Mouse (Mus musculus) forebrain, postnatal 0 days (tissue): ENCODE data around the gene Eif5a. TPM values are rescaled to one million over a fixed set of nuclear protein-coding genes. Genes with fewer than 3 reads are reported as not detected.

ENCODE experiments used
- ATAC-seq: fragments of 200-750 bp; cut with Nextera tagmentation; 2 replicates; pipeline ENCODE4 v1.8.0; 2017; ENCODE audit warnings: mild to moderate bottlenecking, moderate library complexity
- DNase-seq: peaks from one replicate; pipeline ENCODE4 v3.0.0-alpha.2; 2015
- H3K27ac ChIP-seq: fragments of 300-500 bp; sonication (generic); 2 replicates; pipeline ENCODE4 v1.5.1; 2014; ENCODE audit warnings: low read depth, mild to moderate bottlenecking, antibody characterized with exemption, low read length, moderate library complexity, mixed read lengths
- H3K27me3 ChIP-seq: fragments of 300-500 bp; sonication (generic); 2 replicates; pipeline ENCODE4 v1.6.1; 2014; ENCODE audit warnings: mild to moderate bottlenecking, low read length, mixed read lengths; ENCODE audit not compliant: insufficient read depth
- H3K36me3 ChIP-seq: fragments of 300-500 bp; sonication (generic); 2 replicates; pipeline ENCODE4 v1.6.1; 2014; ENCODE audit warnings: mild to moderate bottlenecking, moderate library complexity; ENCODE audit not compliant: insufficient read depth
- H3K4me1 ChIP-seq: fragments of 300-500 bp; sonication (generic); 2 replicates; pipeline ENCODE4 v1.6.1; 2014; ENCODE audit warnings: antibody characterized with exemption; ENCODE audit not compliant: insufficient read depth
- H3K4me2 ChIP-seq: fragments of 300-500 bp; sonication (generic); 2 replicates; pipeline ENCODE4 v1.6.1; 2014; ENCODE audit warnings: low read depth, mild to moderate bottlenecking, moderate library complexity
- H3K4me3 ChIP-seq: fragments of 300-500 bp; sonication (generic); 2 replicates; pipeline ENCODE4 v1.5.1; 2014; ENCODE audit warnings: low read depth, low read length, mixed read lengths
- H3K9ac ChIP-seq: fragments of 300-500 bp; sonication (generic); 2 replicates; pipeline ENCODE4 v1.6.1; 2014; ENCODE audit warnings: mild to moderate bottlenecking
- H3K9me3 ChIP-seq: fragments of 300-500 bp; sonication (generic); 2 replicates; pipeline ENCODE4 v1.6.1; 2016; ENCODE audit warnings: low read length
- CTCF ChIP-seq: sonication (generic); IDR thresholded peaks from 2 replicates; pipeline ENCODE4 v1.5.1; 2016; ENCODE audit warnings: antibody characterized with exemption, control low read depth, low read depth
- WGBS: fragments of 180-500 bp; shearing (Covaris S2); extraction: QIAGEN DNeasy Blood & Tissue Kit; methylation state at CpG from one replicate; pipeline ENCODE4 v1.1.7; 2014; 5-methylcytosine and 5-hydroxymethylcytosine counted together
- microRNA-seq, 2 experiments: library from miRNA; unstranded; fragments of <30 nt; microRNA quantifications; one replicate each; pipeline ENCODE4; 2016
- polyA plus RNA-seq: library from polyadenylated mRNA; unstranded; fragments of >200 nt; fragmentation: Nextera tagmentation; extraction: Ambion mirVana; gene quantifications from 2 replicates; pipeline ENCODE4 v1.2.1, GENCODE M21; 2015
- total RNA-seq: library from RNA; depleted of rRNA; stranded (reverse); fragments of >200 nt; gene quantifications from 2 replicates; pipeline ENCODE4 v1.2.3, GENCODE M21; 2014; rRNA removed

Gene Eif5a
- total and polyA plus RNA-seq, 2 experiments from 2014 or later: 489 to 1,306 TPM

DNA sequence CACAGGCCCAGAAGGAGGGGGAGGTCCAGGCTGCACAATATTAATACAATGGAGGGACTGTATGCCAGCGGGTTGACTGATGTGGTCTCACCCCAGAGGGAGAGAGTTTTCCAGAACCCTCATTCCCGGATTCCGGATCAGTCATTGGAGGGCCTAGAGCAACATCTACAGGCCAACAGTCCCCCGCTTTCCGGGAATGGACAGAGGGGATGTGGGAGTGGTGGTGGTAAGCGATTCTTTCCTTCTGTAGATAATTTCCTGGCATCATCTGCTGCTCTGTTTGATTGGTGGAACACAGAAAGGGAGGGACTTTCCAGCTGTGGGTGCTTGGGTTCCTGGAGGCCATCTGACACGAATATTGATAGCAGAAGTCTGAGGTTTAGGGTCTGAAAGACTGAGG is 45.6 kb downstream of the Eif5a start:
- ATAC-seq: no peak
- no peak overlapping the region for H3K27ac ChIP-seq
- no peak overlapping the region for H3K4me2 ChIP-seq
- no peaks in the 10 kb centered on the region for H3K9me3 ChIP-seq
- no peak for DNase-seq
- H3K27me3 ChIP-seq: no peaks in the 10 kb centered on the region; the same call in 1 of the 2 replicates
- peaks cover 7% of the 10 kb centered on the region; the same call in 1 of the 2 replicates for H3K4me1 ChIP-seq
- WGBS: 64% methylated on average over 7 of the region's 7 CpGs
- no peak overlapping the region for H3K4me3 ChIP-seq
- H3K9ac ChIP-seq: no peak overlapping the region
- H3K36me3 ChIP-seq: no peaks in the 10 kb centered on the region
- TF ChIP-seq CTCF: no peak

DNA sequence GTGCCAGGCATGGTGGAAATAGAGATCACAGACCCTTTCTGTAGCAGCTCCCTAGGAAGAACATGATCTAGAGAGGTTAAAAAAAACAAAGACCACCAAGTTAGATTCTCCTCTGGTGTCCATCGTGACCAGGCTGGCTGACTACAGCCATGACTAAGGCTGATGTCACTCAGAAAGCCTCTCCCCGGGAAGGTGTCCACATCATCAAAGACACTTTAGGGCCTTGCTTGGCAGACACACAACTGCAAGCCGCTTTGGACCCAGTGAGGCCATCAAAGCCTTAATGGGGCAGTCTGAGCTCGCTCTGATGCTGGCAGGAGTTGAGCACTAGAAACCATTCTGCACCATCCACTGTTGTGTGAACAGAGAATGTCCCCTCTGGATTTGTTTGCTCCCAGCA is 49.3 kb downstream of the Eif5a start:
- Histone ChIP-seq H3K9ac (no peak overlapping the region), H3K36me3 (no peaks in the 10 kb centered on the region), H3K27ac (no peak overlapping the region), H3K9me3 (no peaks in the 10 kb centered on the region), H3K4me1 (no peaks in the 10 kb centered on the region), H3K27me3 (no peaks in the 10 kb centered on the region), H3K4me2 (no peak overlapping the region), H3K4me3 (no peak overlapping the region)
- 72% methylated on average over 4 of the region's 4 CpGs for WGBS
- DNase-seq (no peak), ATAC-seq (no peak)
- no peak for TF ChIP-seq CTCF

DNA sequence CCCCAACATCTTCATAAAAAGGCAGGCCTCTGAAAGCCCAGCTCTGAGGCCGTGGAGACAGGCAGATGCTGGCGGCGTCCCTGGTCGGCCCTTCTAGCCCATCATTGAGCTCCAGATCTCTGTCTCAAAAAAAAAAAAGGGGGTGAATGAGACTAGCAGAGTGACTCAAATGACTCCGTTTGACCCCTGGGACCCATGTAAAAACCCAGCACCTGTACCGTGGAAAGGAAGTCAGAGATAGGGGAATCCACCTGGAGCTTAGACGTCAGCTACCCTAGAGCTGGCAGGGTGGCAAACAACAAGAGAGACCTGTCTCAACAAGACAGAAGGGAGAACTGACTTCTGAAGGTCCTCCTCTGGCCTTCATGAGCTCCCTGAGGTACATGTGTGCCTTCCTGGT is 49.9 kb downstream of the Eif5a start:
- DNase-seq (no peak), ATAC-seq (no peak)
- Histone ChIP-seq H3K4me2 (no peak overlapping the region), H3K4me3 (no peak overlapping the region), H3K9ac (no peak overlapping the region), H3K9me3 (no peaks in the 10 kb centered on the region), H3K27ac (no peak overlapping the region), H3K27me3 (no peaks in the 10 kb centered on the region), H3K36me3 (no peaks in the 10 kb centered on the region), H3K4me1 (no peaks in the 10 kb centered on the region)
- TF ChIP-seq CTCF: no peak
- WGBS: 86% methylated on average over 7 of the region's 7 CpGs

DNA sequence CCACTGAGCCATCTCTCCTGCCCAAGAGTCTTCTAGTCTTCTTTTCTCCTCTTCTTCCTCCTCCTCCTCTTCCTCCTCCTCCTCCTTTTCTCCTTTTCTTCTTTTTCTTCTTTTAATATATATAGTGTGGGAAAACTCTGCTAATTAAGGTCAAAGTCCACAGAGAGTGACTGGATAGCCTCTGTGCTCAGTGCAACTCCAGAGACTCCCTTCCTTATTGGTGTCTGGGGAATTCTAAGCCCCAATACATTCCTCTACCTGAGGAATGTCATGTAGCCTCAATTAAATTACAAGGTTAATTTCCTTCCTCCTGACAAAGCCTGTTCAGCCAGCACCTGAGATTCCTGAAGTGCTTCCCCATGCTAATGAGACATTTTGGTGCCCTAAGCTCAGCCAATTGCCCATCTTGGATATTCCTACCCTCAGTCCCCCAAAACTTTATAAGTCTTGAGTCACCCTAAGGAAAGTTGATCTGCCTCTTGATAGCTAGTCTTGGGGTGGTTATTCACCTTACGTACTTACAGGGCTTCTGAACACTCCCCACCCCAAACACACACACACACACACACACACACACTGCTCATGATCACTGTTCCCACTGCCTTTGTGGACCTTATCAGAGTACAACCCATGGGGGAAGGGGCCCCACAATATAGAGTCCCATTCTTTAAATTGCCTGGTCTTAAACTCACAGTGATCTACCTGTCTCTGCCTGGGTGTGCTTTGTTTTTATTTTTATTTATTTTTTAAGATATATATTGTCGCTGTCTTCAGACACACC is 51.3 kb downstream of the Eif5a start:
- no peak overlapping the region for H3K4me3 ChIP-seq
- DNase-seq: no peak
- no peaks in the 10 kb centered on the region for H3K9me3 ChIP-seq
- 93% methylated on average over 2 of the region's 2 CpGs for WGBS
- ATAC-seq: no peak
- no peak for TF ChIP-seq CTCF
- no peak overlapping the region for H3K27ac ChIP-seq
- H3K27me3 ChIP-seq: no peaks in the 10 kb centered on the region
- H3K4me2 ChIP-seq: no peak overlapping the region
- H3K4me1 ChIP-seq: no peaks in the 10 kb centered on the region
- H3K9ac ChIP-seq: no peak overlapping the region
- no peaks in the 10 kb centered on the region for H3K36me3 ChIP-seq

DNA sequence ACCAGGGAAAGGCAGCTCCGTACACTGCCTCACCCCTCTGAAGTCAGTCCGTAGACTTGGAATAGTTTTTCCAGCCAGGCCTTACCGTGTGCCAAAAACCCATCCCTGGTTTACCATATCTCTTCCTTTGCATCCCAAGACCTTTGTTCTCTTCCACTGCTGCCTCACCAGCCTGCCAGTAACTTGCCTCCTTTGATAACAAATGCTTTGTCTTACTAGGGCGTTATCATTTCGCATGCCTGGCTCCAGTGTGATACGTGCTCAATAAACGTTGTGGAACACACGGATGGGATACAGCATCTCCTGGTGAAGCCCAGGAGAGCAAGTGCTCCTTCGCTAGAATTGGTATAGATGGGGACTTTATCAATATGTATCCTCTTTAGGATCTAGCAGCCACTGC is 54.4 kb downstream of the Eif5a start:
- Histone ChIP-seq H3K36me3 (no peaks in the 10 kb centered on the region), H3K9me3 (no peaks in the 10 kb centered on the region), H3K4me3 (no peak overlapping the region), H3K9ac (no peak overlapping the region), H3K4me1 (no peaks in the 10 kb centered on the region), H3K27me3 (no peaks in the 10 kb centered on the region), H3K4me2 (no peak overlapping the region), H3K27ac (no peak overlapping the region)
- DNase-seq (no peak), ATAC-seq (no peak)
- 66% methylated on average over 9 of the region's 9 CpGs for WGBS
- TF ChIP-seq CTCF: no peak

Small RNA genes lying within 50 kb of the gene (microRNA-seq; reads per million reads assigned to microRNA genes)
- gene Mir6924: 0 to 0.39 reads per million in 2 experiments

Other genes with a start within 250 kb of the Eif5a start
Only the 30 nearest of the 38 such genes appear.
- 11.1 and 20.5 TPM in 2 replicates for gene Polr2a, start 163.3 kb downstream of the Eif5a start, total RNA-seq
- gene Polr2a, start 163.3 kb downstream of the Eif5a start, polyA plus RNA-seq: 9.1 and 10.0 TPM in 2 replicates
- not detected in 2 replicates for gene Slc35g3, start 160.0 kb downstream of the Eif5a start, total RNA-seq
- gene Slc35g3, start 160.0 kb downstream of the Eif5a start, polyA plus RNA-seq: 0.21 TPM in 1 of 2 replicates, not detected in the other
- 20.3 and 22.9 TPM in 2 replicates for gene Zbtb4, start 156.0 kb downstream of the Eif5a start, total RNA-seq
- gene Zbtb4, start 156.0 kb downstream of the Eif5a start, polyA plus RNA-seq: 2.1 and 2.7 TPM in 2 replicates
- gene Chrnb1, start 126.0 kb downstream of the Eif5a start, total RNA-seq: 0.33 and 3.8 TPM in 2 replicates
- 0.69 and 1.2 TPM in 2 replicates for gene Chrnb1, start 126.0 kb downstream of the Eif5a start, polyA plus RNA-seq
- 10.1 and 15.9 TPM in 2 replicates for gene Fgf11, start 120.1 kb downstream of the Eif5a start, total RNA-seq
- 1.6 and 3.1 TPM in 2 replicates for gene Fgf11, start 120.1 kb downstream of the Eif5a start, polyA plus RNA-seq
- 0.23 and 0.76 TPM in 2 replicates for gene Tmem102, start 116.3 kb downstream of the Eif5a start, total RNA-seq
- gene Tmem102, start 116.3 kb downstream of the Eif5a start, polyA plus RNA-seq: 0.74 and 1.2 TPM in 2 replicates
- not detected in 2 replicates for gene Gm39566, start 106.7 kb downstream of the Eif5a start, total RNA-seq
- gene Gm39566, start 106.7 kb downstream of the Eif5a start, polyA plus RNA-seq: not detected in 2 replicates
- not detected in 2 replicates for gene Spem2, start 103.5 kb downstream of the Eif5a start, total RNA-seq
- not detected in 2 replicates for gene Spem2, start 103.5 kb downstream of the Eif5a start, polyA plus RNA-seq
- gene Spem1, start 99.8 kb downstream of the Eif5a start, total RNA-seq: 0.38 and 0.62 TPM in 2 replicates
- gene Spem1, start 99.8 kb downstream of the Eif5a start, polyA plus RNA-seq: 0.23 and 0.50 TPM in 2 replicates
- gene Nlgn2, start 84.2 kb downstream of the Eif5a start, total RNA-seq: 82.2 and 104 TPM in 2 replicates
- gene Nlgn2, start 84.2 kb downstream of the Eif5a start, polyA plus RNA-seq: 13.0 and 18.2 TPM in 2 replicates
- 117 and 189 TPM in 2 replicates for gene Tmem256, start 83.4 kb downstream of the Eif5a start, total RNA-seq
- 350 and 422 TPM in 2 replicates for gene Tmem256, start 83.4 kb downstream of the Eif5a start, polyA plus RNA-seq
- gene Plscr3, start 75.6 kb downstream of the Eif5a start, total RNA-seq: 26.6 and 30.6 TPM in 2 replicates
- gene Plscr3, start 75.6 kb downstream of the Eif5a start, polyA plus RNA-seq: 36.2 and 38.2 TPM in 2 replicates
- not detected in 2 replicates for gene Tnk1, start 63.2 kb downstream of the Eif5a start, total RNA-seq
- gene Tnk1, start 63.2 kb downstream of the Eif5a start, polyA plus RNA-seq: 0.10 and 0.23 TPM in 2 replicates
- gene Tmem95, start 43.9 kb downstream of the Eif5a start, total RNA-seq: not detected in 2 replicates
- not detected in 2 replicates for gene Tmem95, start 43.9 kb downstream of the Eif5a start, polyA plus RNA-seq
- gene Kctd11, start 40.6 kb downstream of the Eif5a start, total RNA-seq: 1.0 and 1.3 TPM in 2 replicates
- 0.58 and 0.88 TPM in 2 replicates for gene Kctd11, start 40.6 kb downstream of the Eif5a start, polyA plus RNA-seq
- gene Acap1, start 26.4 kb downstream of the Eif5a start, total RNA-seq: 0.90 TPM in 1 of 2 replicates, not detected in the other
- gene Acap1, start 26.4 kb downstream of the Eif5a start, polyA plus RNA-seq: 0.26 and 0.48 TPM in 2 replicates
- gene 2810408A11Rik, start 21.0 kb downstream of the Eif5a start, total RNA-seq: 9.2 and 10.5 TPM in 2 replicates
- 10.6 and 11.4 TPM in 2 replicates for gene 2810408A11Rik, start 21.0 kb downstream of the Eif5a start, polyA plus RNA-seq
- gene Neurl4, start 20.9 kb downstream of the Eif5a start, total RNA-seq: 97.4 and 155 TPM in 2 replicates
- gene Neurl4, start 20.9 kb downstream of the Eif5a start, polyA plus RNA-seq: 15.6 and 18.2 TPM in 2 replicates
- 44.4 and 48.0 TPM in 2 replicates for gene Gps2, start 8.1 kb downstream of the Eif5a start, total RNA-seq
- gene Gps2, start 8.1 kb downstream of the Eif5a start, polyA plus RNA-seq: 64.9 and 67.1 TPM in 2 replicates
- gene Ybx2, start 13.8 kb upstream of the Eif5a start, total RNA-seq: 7.8 and 22.8 TPM in 2 replicates
- gene Ybx2, start 13.8 kb upstream of the Eif5a start, polyA plus RNA-seq: 1.5 and 2.5 TPM in 2 replicates
- 4.1 and 7.8 TPM in 2 replicates for gene Slc2a4, start 26.2 kb upstream of the Eif5a start, total RNA-seq
- gene Slc2a4, start 26.2 kb upstream of the Eif5a start, polyA plus RNA-seq: 3.5 and 3.9 TPM in 2 replicates
- not detected in 2 replicates for gene Cldn7, start 42.8 kb upstream of the Eif5a start, total RNA-seq
- gene Cldn7, start 42.8 kb upstream of the Eif5a start, polyA plus RNA-seq: 0.34 and 0.42 TPM in 2 replicates
- 29.7 and 41.4 TPM in 2 replicates for gene Ctdnep1, start 59.2 kb upstream of the Eif5a start, total RNA-seq
- gene Ctdnep1, start 59.2 kb upstream of the Eif5a start, polyA plus RNA-seq: 21.2 and 23.2 TPM in 2 replicates
- 115 and 124 TPM in 2 replicates for gene Elp5, start 60.6 kb upstream of the Eif5a start, total RNA-seq
- gene Elp5, start 60.6 kb upstream of the Eif5a start, polyA plus RNA-seq: 187 and 198 TPM in 2 replicates
- gene Gabarap, start 69.2 kb upstream of the Eif5a start, total RNA-seq: 246 and 261 TPM in 2 replicates
- 574 and 668 TPM in 2 replicates for gene Gabarap, start 69.2 kb upstream of the Eif5a start, polyA plus RNA-seq
- gene Phf23, start 73.8 kb upstream of the Eif5a start, total RNA-seq: 47.6 and 52.7 TPM in 2 replicates
- gene Phf23, start 73.8 kb upstream of the Eif5a start, polyA plus RNA-seq: 48.0 and 49.7 TPM in 2 replicates
- gene Dvl2, start 78.6 kb upstream of the Eif5a start, total RNA-seq: 31.9 and 43.9 TPM in 2 replicates
- 12.7 and 15.7 TPM in 2 replicates for gene Dvl2, start 78.6 kb upstream of the Eif5a start, polyA plus RNA-seq
- gene Acadvl, start 93.5 kb upstream of the Eif5a start, total RNA-seq: 45.1 and 47.7 TPM in 2 replicates
- 47.9 and 51.5 TPM in 2 replicates for gene Acadvl, start 93.5 kb upstream of the Eif5a start, polyA plus RNA-seq
- gene Dlg4, start 95.0 kb upstream of the Eif5a start, total RNA-seq: 214 and 230 TPM in 2 replicates
- 12.1 and 14.3 TPM in 2 replicates for gene Dlg4, start 95.0 kb upstream of the Eif5a start, polyA plus RNA-seq
- gene Asgr1, start 132.1 kb upstream of the Eif5a start, total RNA-seq: 3.0 and 5.4 TPM in 2 replicates
- 4.3 and 4.5 TPM in 2 replicates for gene Asgr1, start 132.1 kb upstream of the Eif5a start, polyA plus RNA-seq